14 mouse cellular contexts compared by ENCODE assay signal in genomic region chr6:27408473-27408872, GRCm38 (mm10).
DNase-seq lines count a peak whose midpoint lies in the region; ATAC-seq and TF ChIP-seq lines count a peak whose summit lies in the region.
"Had no signal": no experiment of that assay in that cellular context is flagged by ENCODE, and none has a peak within 500 bp of the region (broad histone marks: within the 10 kb centered on the region; RNA-seq: fewer than 3 reads in every experiment).

No protein-coding gene starts in this region.

- no peak for TF ChIP-seq CTCF in hindbrain, postnatal 0 days (IDR thresholded peaks at IDR 0.05; ENCODE audit: low read depth)

- no peak overlapping the region for H3K4me2 ChIP-seq in forebrain, embryonic 11.5 days (ENCODE audit: low read depth, low read length, severe bottlenecking)
- H3K4me2 ChIP-seq in embryonic facial prominence, embryonic 11.5 days (ENCODE audit: low read depth, low read length) = no peak overlapping the region
- H3K4me2 ChIP-seq in hindbrain, postnatal 0 days (ENCODE audit: low read depth, low read length) = no peak overlapping the region
- no peak overlapping the region for H3K4me2 ChIP-seq in midbrain, embryonic 13.5 days (replicated peaks)

- H3K9ac ChIP-seq in forebrain, embryonic 11.5 days (ENCODE audit: low read length) = no peak overlapping the region
- no peak overlapping the region for H3K9ac ChIP-seq in embryonic facial prominence, embryonic 11.5 days (replicated peaks; ENCODE audit: low read length)
- no peak overlapping the region for H3K9ac ChIP-seq in hindbrain, postnatal 0 days (replicated peaks; ENCODE audit: low read length)
- H3K9ac ChIP-seq in midbrain, embryonic 13.5 days (replicated peaks) = no peak overlapping the region

- H3K4me1 ChIP-seq in forebrain, embryonic 11.5 days (replicated peaks; ENCODE audit: control insufficient read depth, insufficient read depth, low read length) = no peaks in the 10 kb centered on the region
- H3K4me1 ChIP-seq in forebrain, embryonic 10.5 days = no peaks in the 10 kb centered on the region
- H3K4me1 ChIP-seq in embryonic facial prominence, embryonic 11.5 days (ENCODE audit: control insufficient read depth, insufficient read depth, low read length) = no peaks in the 10 kb centered on the region
- H3K4me1 ChIP-seq in hindbrain, postnatal 0 days (ENCODE audit: insufficient read depth, low read length) = no peaks in the 10 kb centered on the region
- no peaks in the 10 kb centered on the region for H3K4me1 ChIP-seq in midbrain, embryonic 13.5 days (replicated peaks)

- ATAC-seq in forebrain, embryonic 11.5 days (replicated peaks; ENCODE audit: low FRiP score) = 0 out of 2 replicates have a peak, but pooled peaks have one; percentile 53
- ATAC-seq in embryonic facial prominence, embryonic 11.5 days (replicated peaks; ENCODE audit: insufficient number of reproducible peaks, low FRiP score, low TSS enrichment, low read depth) = peak; percentile 78
- ATAC-seq in hindbrain, postnatal 0 days = peak; percentile 70
- ATAC-seq in midbrain, embryonic 13.5 days = peak; percentile 82
- no peak for ATAC-seq in megakaryocyte, adult 5-6 weeks (ENCODE audit: poor library complexity, severe bottlenecking)
- ATAC-seq: intestine, postnatal 0 days; Patski had no signal

- H3K27ac ChIP-seq in forebrain, embryonic 11.5 days (ENCODE audit: low read depth, low read length) = no peak overlapping the region
- no peak overlapping the region for H3K27ac ChIP-seq in forebrain, embryonic 10.5 days
- H3K27ac ChIP-seq in embryonic facial prominence, embryonic 11.5 days (replicated peaks; ENCODE audit: low read depth, low read length) = no peak overlapping the region
- no peak overlapping the region for H3K27ac ChIP-seq in hindbrain, postnatal 0 days
- H3K27ac ChIP-seq in midbrain, embryonic 13.5 days = no peak overlapping the region
- H3K27ac ChIP-seq: stomach, postnatal 0 days had no signal

- DNase-seq in forebrain, embryonic 11.5 days (ENCODE audit: low spot score) = no peak
- no peak for DNase-seq in forebrain, embryonic 10.5 days (ENCODE audit: extremely low spot score, low spot score)
- DNase-seq in embryonic facial prominence, embryonic 11.5 days (ENCODE audit: low spot score) = peak; percentile 5
- peak; percentile 49 for DNase-seq in hindbrain, postnatal 0 days (ENCODE audit: low spot score)
- no peak for DNase-seq in heart, postnatal 36 days
- no peak for DNase-seq in adrenal gland, adult 2 months
- DNase-seq: heart, adult 18-20 months; liver; lung, postnatal 4 days had no signal

- no peaks in the 10 kb centered on the region for H3K27me3 ChIP-seq in forebrain, embryonic 11.5 days (ENCODE audit: control insufficient read depth, insufficient read depth, low read length)
- no peaks in the 10 kb centered on the region for H3K27me3 ChIP-seq in forebrain, embryonic 10.5 days (ENCODE audit: poor library complexity, severe bottlenecking)
- H3K27me3 ChIP-seq in embryonic facial prominence, embryonic 11.5 days (ENCODE audit: control insufficient read depth, insufficient read depth, low read length) = no peaks in the 10 kb centered on the region
- no peaks in the 10 kb centered on the region for H3K27me3 ChIP-seq in hindbrain, postnatal 0 days (ENCODE audit: insufficient read depth, low read length)
- no peaks in the 10 kb centered on the region for H3K27me3 ChIP-seq in midbrain, embryonic 13.5 days
- H3K27me3 ChIP-seq: Patski had no signal

- no peak overlapping the region for H3K4me3 ChIP-seq in forebrain, embryonic 11.5 days (ENCODE audit: low read depth, low read length)
- no peak overlapping the region for H3K4me3 ChIP-seq in forebrain, embryonic 10.5 days
- H3K4me3 ChIP-seq in embryonic facial prominence, embryonic 11.5 days (ENCODE audit: low read depth, low read length) = no peak overlapping the region
- H3K4me3 ChIP-seq in hindbrain, postnatal 0 days (ENCODE audit: low read length) = no peak overlapping the region
- H3K4me3 ChIP-seq in midbrain, embryonic 13.5 days (replicated peaks) = no peak overlapping the region

- no peaks in the 10 kb centered on the region for H3K9me3 ChIP-seq in forebrain, embryonic 11.5 days (ENCODE audit: control insufficient read depth, low read length)
- no peaks in the 10 kb centered on the region for H3K9me3 ChIP-seq in forebrain, embryonic 10.5 days
- no peaks in the 10 kb centered on the region for H3K9me3 ChIP-seq in embryonic facial prominence, embryonic 11.5 days (replicated peaks; ENCODE audit: control insufficient read depth, low read length)
- no peaks in the 10 kb centered on the region for H3K9me3 ChIP-seq in hindbrain, postnatal 0 days (ENCODE audit: low read length)
- H3K9me3 ChIP-seq in midbrain, embryonic 13.5 days = no peaks in the 10 kb centered on the region

- H3K36me3 ChIP-seq in forebrain, embryonic 11.5 days (ENCODE audit: control insufficient read depth, insufficient read depth, low read length) = no peaks in the 10 kb centered on the region
- H3K36me3 ChIP-seq in forebrain, embryonic 10.5 days (replicated peaks) = no peaks in the 10 kb centered on the region
- H3K36me3 ChIP-seq in embryonic facial prominence, embryonic 11.5 days (replicated peaks; ENCODE audit: control insufficient read depth, insufficient read depth, low read depth, low read length) = no peaks in the 10 kb centered on the region
- H3K36me3 ChIP-seq in hindbrain, postnatal 0 days (ENCODE audit: insufficient read depth, low read length) = no peaks in the 10 kb centered on the region
- no peaks in the 10 kb centered on the region for H3K36me3 ChIP-seq in midbrain, embryonic 13.5 days

- intact Hi-C loops in heart, postnatal 36 days (cut with DNase I) = no loop called here

- WGBS in forebrain, embryonic 11.5 days = 83% methylated on average over 4 of the region's 4 CpGs
- 85% methylated on average over 4 of the region's 4 CpGs for WGBS in forebrain, embryonic 10.5 days
- WGBS in embryonic facial prominence, embryonic 11.5 days = 79% methylated on average over 4 of the region's 4 CpGs
- WGBS in hindbrain, postnatal 0 days = 62% methylated on average over 4 of the region's 4 CpGs
- WGBS in midbrain, embryonic 13.5 days = 72% methylated on average over 4 of the region's 4 CpGs

Comparison
In these comparisons a context has a peak if more than half of its experiments do, and no peak if none do; other contexts are left out.
1. DNase-seq: peak in embryonic facial prominence, embryonic 11.5 days (single experiment) and hindbrain, postnatal 0 days (single experiment); none in forebrain, embryonic 11.5 days (single experiment), forebrain, embryonic 10.5 days (single experiment), heart, postnatal 36 days (0 of 2) and adrenal gland, adult 2 months (single experiment).